Mouse (Mus musculus) forebrain, embryonic 12.5 days (tissue): ENCODE data around the gene Itgb7. TPM values are rescaled to one million over a fixed set of nuclear protein-coding genes. Genes with fewer than 3 reads are reported as not detected.
"Not testable (repeated sequence)": the region's sequence is repeated elsewhere in the genome, so short reads cannot be mapped to it uniquely, and the experiment has no call there.

ENCODE experiments used
- ATAC-seq: fragments of 200-750 bp; cut with Nextera tagmentation; 2 replicates; pipeline ENCODE4 v1.8.0; 2017; ENCODE audit warnings: moderate TSS enrichment; ENCODE audit not compliant: low FRiP score
- H3K27ac ChIP-seq: fragments of 300-500 bp; sonication (generic); 2 replicates; pipeline ENCODE4 v1.5.1; 2016; ENCODE audit warnings: mild to moderate bottlenecking
- H3K27me3 ChIP-seq: fragments of 300-500 bp; sonication (generic); 2 replicates; pipeline ENCODE4 v1.6.1; 2016; ENCODE audit warnings: mild to moderate bottlenecking
- H3K36me3 ChIP-seq: fragments of 300-500 bp; sonication (generic); replicated peaks from 2 replicates; pipeline ENCODE4 v1.6.1; 2016; ENCODE audit warnings: mild to moderate bottlenecking
- H3K4me1 ChIP-seq: fragments of 300-500 bp; sonication (generic); 2 replicates; pipeline ENCODE4 v1.6.1; 2016
- H3K4me2 ChIP-seq: fragments of 300-500 bp; sonication (generic); 2 replicates; pipeline ENCODE4 v1.6.1; 2016; ENCODE audit warnings: mild to moderate bottlenecking, moderate library complexity
- H3K4me3 ChIP-seq: fragments of 300-500 bp; sonication (generic); replicated peaks from 2 replicates; pipeline ENCODE4 v1.5.1; 2016; ENCODE audit warnings: mild to moderate bottlenecking
- H3K9ac ChIP-seq: fragments of 300-500 bp; sonication (generic); 2 replicates; pipeline ENCODE4 v1.6.1; 2016; ENCODE audit warnings: mild to moderate bottlenecking
- H3K9me3 ChIP-seq: fragments of 300-500 bp; sonication (generic); 2 replicates; pipeline ENCODE4 v1.6.1; 2016
- WGBS: fragments of 180-500 bp; shearing (Covaris S2); methylation state at CpG from one replicate; pipeline ENCODE4 v1.1.7; 2016; 5-methylcytosine and 5-hydroxymethylcytosine counted together
- polyA plus RNA-seq: library from polyadenylated mRNA; unstranded; fragments of >200 nt; fragmentation: Nextera tagmentation; extraction: Ambion mirVana; gene quantifications from 2 replicates; pipeline ENCODE4 v1.2.1, GENCODE M21; 2016

Gene Itgb7
- polyA plus RNA-seq, 1 experiment from 2014 or later = 0.65 TPM

- no peak overlapping the region for H3K9ac ChIP-seq
- H3K4me2 ChIP-seq = no peak overlapping the region
- H3K4me1 ChIP-seq = peaks cover 29% of the 10 kb centered on the region
- H3K36me3 ChIP-seq = no peaks in the 10 kb centered on the region
- no peak overlapping the region for H3K4me3 ChIP-seq
- peaks cover 29% of the 10 kb centered on the region for H3K27me3 ChIP-seq
- no peak for ATAC-seq
- no peak overlapping the region for H3K27ac ChIP-seq
- WGBS = 82% methylated on average over 14 of the region's 14 CpGs
- H3K9me3 ChIP-seq = no peaks in the 10 kb centered on the region
These were observed 7.0 kb upstream of the Itgb7 start for GRCm38 (mm10) chr15:102238543-102239259.

- H3K27ac ChIP-seq = 0 out of 2 replicates have a peak overlapping the region, but pooled peaks have one; percentile 19
- H3K27me3 ChIP-seq = peaks cover 3% of the 10 kb centered on the region; the same call in 1 of the 2 replicates
- no peak overlapping the region for H3K4me3 ChIP-seq
- H3K4me2 ChIP-seq = peak overlapping the region; percentile 40
- peak; percentile 39; the same call in 1 of the 2 replicates for ATAC-seq
- H3K36me3 ChIP-seq = no peaks in the 10 kb centered on the region
- H3K9me3 ChIP-seq = no peaks in the 10 kb centered on the region
- H3K9ac ChIP-seq = 0 out of 2 replicates have a peak overlapping the region, but pooled peaks have one; percentile 36
- 23% methylated on average over 21 of the region's 21 CpGs for WGBS
- peaks cover 20% of the 10 kb centered on the region for H3K4me1 ChIP-seq
These were observed 3.8 kb upstream of the Itgb7 start for GRCm38 (mm10) chr15:102235371-102236027.

GRCm38 (mm10) chr15:102233896-102234295 lies 2.2 kb upstream of the Itgb7 start:
- no peaks in the 10 kb centered on the region for H3K36me3 ChIP-seq
- H3K4me3 ChIP-seq = no peak overlapping the region
- no peak overlapping the region for H3K27ac ChIP-seq
- no peak overlapping the region for H3K9ac ChIP-seq
- H3K27me3 ChIP-seq = peaks cover 3% of the 10 kb centered on the region; the same call in 1 of the 2 replicates
- peaks cover 16% of the 10 kb centered on the region for H3K4me1 ChIP-seq
- ATAC-seq = no peak
- 33% methylated on average over 2 of the region's 2 CpGs for WGBS
- no peaks in the 10 kb centered on the region for H3K9me3 ChIP-seq
- no peak overlapping the region for H3K4me2 ChIP-seq

GRCm38 (mm10) chr15:102232764-102233163 lies 1.0 kb upstream of the Itgb7 start:
- Histone ChIP-seq H3K27me3 (peaks cover 3% of the 10 kb centered on the region; the same call in 1 of the 2 replicates), H3K4me1 (peaks cover 16% of the 10 kb centered on the region), H3K9me3 (no peaks in the 10 kb centered on the region), H3K4me2 (no peak overlapping the region), H3K4me3 (no peak overlapping the region), H3K27ac (no peak overlapping the region), H3K36me3 (no peaks in the 10 kb centered on the region), H3K9ac (no peak overlapping the region)
- ATAC-seq = no peak
- 86% methylated on average over 7 of the region's 7 CpGs for WGBS

- Histone ChIP-seq H3K27me3 (peaks cover 3% of the 10 kb centered on the region; the same call in 1 of the 2 replicates), H3K36me3 (no peaks in the 10 kb centered on the region), H3K9me3 (no peaks in the 10 kb centered on the region), H3K4me1 (peaks cover 14% of the 10 kb centered on the region), H3K9ac (no peak overlapping the region), H3K4me3 (no peak overlapping the region), H3K4me2 (no peak overlapping the region), H3K27ac (no peak overlapping the region)
- 85% methylated on average over 17 of the region's 17 CpGs for WGBS
- no peak for ATAC-seq
These were observed 1.1 kb downstream of the Itgb7 start for GRCm38 (mm10) chr15:102230408-102231321.

GRCm38 (mm10) chr15:102225619-102226018 lies 6.1 kb downstream of the Itgb7 start:
- H3K27ac ChIP-seq, H3K9me3 ChIP-seq, H3K4me2 ChIP-seq, H3K36me3 ChIP-seq, H3K9ac ChIP-seq, H3K4me3 ChIP-seq, ATAC-seq: not testable (repeated sequence)
- WGBS = 80% methylated on average over 6 of the region's 6 CpGs
- Histone ChIP-seq H3K4me1 (peaks cover 14% of the 10 kb centered on the region), H3K27me3 (peaks cover 34% of the 10 kb centered on the region)

GRCm38 (mm10) chr15:102224992-102225617 lies 6.6 kb downstream of the Itgb7 start:
- Histone ChIP-seq H3K27me3 (peaks cover 34% of the 10 kb centered on the region), H3K9ac (peak overlapping the region; percentile 49), H3K4me3 (peak overlapping the region; percentile 41), H3K4me1 (peaks cover 14% of the 10 kb centered on the region), H3K27ac (no peak overlapping the region), H3K36me3 (no peaks in the 10 kb centered on the region), H3K4me2 (peak overlapping the region; percentile 84), H3K9me3 (no peaks in the 10 kb centered on the region)
- ATAC-seq = no peak
- 22% methylated on average over 21 of the region's 21 CpGs for WGBS

- no peak overlapping the region for H3K27ac ChIP-seq
- H3K36me3 ChIP-seq = no peaks in the 10 kb centered on the region
- peak overlapping the region; percentile 49 for H3K9ac ChIP-seq
- peaks cover 14% of the 10 kb centered on the region for H3K4me1 ChIP-seq
- H3K4me2 ChIP-seq = peak overlapping the region; percentile 84
- H3K9me3 ChIP-seq = no peaks in the 10 kb centered on the region
- WGBS = 2% methylated on average over 39 of the region's 43 CpGs
- peak; percentile 83 for ATAC-seq
- H3K4me3 ChIP-seq = peak overlapping the region; percentile 41
- peaks cover 34% of the 10 kb centered on the region for H3K27me3 ChIP-seq
These were observed 7.4 kb downstream of the Itgb7 start for GRCm38 (mm10) chr15:102224186-102224991.

- peaks cover 34% of the 10 kb centered on the region for H3K27me3 ChIP-seq
- H3K9ac ChIP-seq = peak overlapping the region; percentile 21; the same call in 1 of the 2 replicates
- peaks cover 4% of the 10 kb centered on the region; the same call in 1 of the 2 replicates for H3K36me3 ChIP-seq
- 68% methylated on average over 10 of the region's 10 CpGs for WGBS
- no peak overlapping the region for H3K27ac ChIP-seq
- ATAC-seq = no peak
- no peak overlapping the region for H3K4me3 ChIP-seq
- H3K4me2 ChIP-seq = no peak overlapping the region
- H3K4me1 ChIP-seq = peaks cover 14% of the 10 kb centered on the region
- H3K9me3 ChIP-seq = no peaks in the 10 kb centered on the region
These were observed 9.4 kb downstream of the Itgb7 start for GRCm38 (mm10) chr15:102222386-102222785.

- Histone ChIP-seq H3K27me3 (peaks cover 5% of the 10 kb centered on the region), H3K9me3 (no peaks in the 10 kb centered on the region), H3K9ac (no peak overlapping the region), H3K27ac (no peak overlapping the region), H3K4me2 (no peak overlapping the region), H3K4me3 (no peak overlapping the region), H3K36me3 (peaks cover 51% of the 10 kb centered on the region), H3K4me1 (no peaks in the 10 kb centered on the region)
- peak; percentile 33; the same call in 1 of the 2 replicates for ATAC-seq
- WGBS = 88% methylated on average over 7 of the region's 7 CpGs
These were observed 14.4 kb downstream of the Itgb7 start for GRCm38 (mm10) chr15:102217325-102217724.
